Mouse (Mus musculus) kidney, adult 10 weeks (tissue): ENCODE data around the gene Gm813. TPM values are rescaled to one million over a fixed set of nuclear protein-coding genes. Genes with fewer than 3 reads are reported as not detected.

Experiments used
- polyA plus RNA-seq: library from polyadenylated mRNA; stranded (reverse); fragments of 350-450 nt; fragmentation: Illumina TruSeq; extraction: RNeasy Lipid Tissue Mini Kit (QIAGEN cat#74804); gene quantifications from one replicate; pipeline ENCODE4 v1.2.3, GENCODE M21; 2014; ENCODE audit warnings: low read depth, low replicate concordance

The Gm813 gene
- not detected for polyA plus RNA-seq

DNA sequence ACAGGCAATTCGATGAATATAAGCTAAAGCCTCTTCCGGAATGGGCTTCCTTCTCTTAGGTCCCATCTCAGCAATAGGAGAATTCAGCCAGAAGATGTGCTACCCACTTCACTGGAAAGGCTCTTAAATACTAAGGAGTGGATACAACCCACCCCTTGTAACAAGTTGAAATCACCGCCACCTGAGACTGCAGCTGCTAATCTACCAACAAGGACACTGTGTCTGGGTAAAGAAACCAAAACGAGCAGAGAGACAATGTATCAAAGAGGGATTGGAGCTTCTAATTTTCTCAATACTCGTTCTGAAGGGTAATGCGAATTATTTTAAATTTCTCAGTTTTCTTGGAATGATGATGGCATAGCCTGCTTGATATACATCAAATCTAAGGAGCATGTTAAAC lies at the start of gene Gm813:
Gene Gm813, minus strand, starts transcription at position 101 of the 400 bp plus-strand sequence.

GRCm38 (mm10) chr16:58638689-58639175 lies 22.0 kb upstream of the Gm813 start, which contains the start of gene E330017A01Rik:
Gene E330017A01Rik, minus strand, starts transcription at chr16:58638739.

Other genes with a start within 250 kb of the Gm813 start
- 12.2 TPM for gene Dcbld2, start 208.5 kb downstream of the Gm813 start, polyA plus RNA-seq
- 126 TPM for gene St3gal6, start 92.7 kb downstream of the Gm813 start, polyA plus RNA-seq
- not detected for gene E330017A01Rik, start 21.8 kb upstream of the Gm813 start, polyA plus RNA-seq
- 73.0 TPM for gene Cpox, start 53.3 kb upstream of the Gm813 start, polyA plus RNA-seq
- not detected for gene Gpr15, start 102.1 kb upstream of the Gm813 start, polyA plus RNA-seq
- 79.7 TPM for gene Cldnd1, start 110.9 kb upstream of the Gm813 start, polyA plus RNA-seq
- not detected for gene Olfr172, start 146.2 kb upstream of the Gm813 start, polyA plus RNA-seq
- not detected for gene Olfr173, start 183.3 kb upstream of the Gm813 start, polyA plus RNA-seq
- gene Olfr175-ps1, start 209.8 kb upstream of the Gm813 start, polyA plus RNA-seq: not detected